Mouse (Mus musculus): Measurements from ENCODE around the gene Atg9a.

The Atg9a gene

DNA sequence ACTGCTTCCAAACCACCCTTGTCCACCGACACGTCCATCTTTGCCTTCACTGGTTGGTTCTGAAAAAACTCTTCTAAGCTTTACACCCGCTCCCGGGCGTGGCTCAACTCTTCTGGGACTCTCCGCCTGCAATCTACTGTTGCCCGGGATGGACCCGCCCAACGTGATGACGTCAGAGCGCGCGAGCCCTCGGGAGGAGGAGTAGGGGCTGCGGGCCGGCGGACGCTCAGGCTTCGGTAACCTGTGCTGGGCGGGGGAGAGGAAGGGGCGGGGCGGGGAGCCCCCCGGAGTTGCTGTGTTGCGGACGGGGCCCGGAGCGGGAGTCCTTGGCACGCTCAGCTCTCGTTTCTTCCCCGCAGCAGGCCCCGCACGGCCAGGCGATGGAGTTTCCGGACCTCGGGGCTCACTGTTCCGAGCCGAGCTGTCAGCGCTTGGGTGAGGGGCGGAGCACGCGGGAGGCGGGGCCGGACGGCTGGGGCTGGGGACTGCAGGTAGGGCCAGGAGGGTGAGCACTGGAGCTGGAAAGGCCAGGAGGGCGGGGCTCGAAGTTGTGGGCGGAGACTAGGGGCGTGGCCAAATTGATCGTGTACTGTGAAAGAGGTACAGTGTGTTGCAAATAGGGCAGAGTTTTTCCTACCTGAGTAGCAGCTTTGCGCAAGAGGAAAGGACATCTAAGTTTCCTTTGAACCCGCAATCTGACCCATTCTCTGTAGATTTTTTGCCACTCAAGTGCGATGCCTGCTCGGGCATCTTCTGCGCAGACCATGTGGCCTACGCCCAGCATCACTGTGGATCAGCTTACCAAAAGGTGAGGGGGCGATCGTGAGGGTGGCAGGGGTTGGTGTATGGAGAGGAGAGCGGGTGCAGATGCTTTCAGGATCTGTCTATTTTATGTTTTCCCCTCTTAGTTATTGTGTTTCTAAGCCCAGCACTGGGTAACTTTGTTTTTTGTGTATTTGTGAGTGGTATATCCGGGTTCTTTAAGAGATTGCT lies 23.2 kb downstream of the Atg9a start, which contains the start of gene Zfand2b:
Zfand2b (plus strand) TSS at position 175 of the 993 bp plus-strand sequence.
- peak; percentile 95 to 99 for DNase-seq (ENCODE audit: low read depth in 2 of 2, low spot score in 2 of 2)

DNA sequence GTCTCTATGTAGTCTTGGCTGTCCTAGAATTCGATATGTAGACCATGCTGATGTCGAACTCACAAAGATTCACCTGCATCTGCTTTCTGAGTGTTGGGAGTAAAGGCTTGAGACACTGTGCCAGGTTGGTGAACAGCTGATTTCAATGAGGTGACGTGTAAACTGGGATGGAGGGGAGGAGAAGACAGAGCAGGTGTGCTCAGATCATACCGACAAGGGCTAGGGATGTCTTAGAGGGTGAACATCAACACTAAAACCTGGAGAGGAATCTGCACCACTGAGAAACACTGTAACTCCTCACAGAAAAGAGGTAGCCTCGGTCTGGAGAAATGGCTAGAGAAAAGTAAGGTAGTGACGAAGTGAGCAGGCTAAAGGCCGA lies 23.9 kb downstream of the Atg9a start:
- DNase-seq (ENCODE audit: low read depth in 2 of 2, low spot score in 2 of 2) = no peak

DNA sequence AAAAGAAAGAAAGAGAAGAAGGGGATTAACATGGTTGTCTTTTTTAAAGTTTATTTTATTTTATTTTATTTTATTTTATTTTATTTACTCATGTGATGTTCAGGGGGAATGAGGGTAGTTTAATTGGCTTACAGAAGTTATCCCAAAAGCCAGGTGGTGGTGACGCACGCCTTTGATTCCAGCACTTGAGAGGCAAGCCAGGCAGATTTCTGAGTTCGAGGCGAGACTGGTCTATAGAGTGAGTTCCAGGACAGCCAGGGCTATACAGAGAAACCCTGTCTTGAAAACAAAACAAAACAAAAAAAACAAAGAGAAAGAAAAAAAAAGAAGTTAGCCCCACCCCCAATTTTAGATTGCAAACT lies 31.8 kb downstream of the Atg9a start:
- no peak for DNase-seq (ENCODE audit: low read depth in 2 of 2, low spot score in 2 of 2)

DNA sequence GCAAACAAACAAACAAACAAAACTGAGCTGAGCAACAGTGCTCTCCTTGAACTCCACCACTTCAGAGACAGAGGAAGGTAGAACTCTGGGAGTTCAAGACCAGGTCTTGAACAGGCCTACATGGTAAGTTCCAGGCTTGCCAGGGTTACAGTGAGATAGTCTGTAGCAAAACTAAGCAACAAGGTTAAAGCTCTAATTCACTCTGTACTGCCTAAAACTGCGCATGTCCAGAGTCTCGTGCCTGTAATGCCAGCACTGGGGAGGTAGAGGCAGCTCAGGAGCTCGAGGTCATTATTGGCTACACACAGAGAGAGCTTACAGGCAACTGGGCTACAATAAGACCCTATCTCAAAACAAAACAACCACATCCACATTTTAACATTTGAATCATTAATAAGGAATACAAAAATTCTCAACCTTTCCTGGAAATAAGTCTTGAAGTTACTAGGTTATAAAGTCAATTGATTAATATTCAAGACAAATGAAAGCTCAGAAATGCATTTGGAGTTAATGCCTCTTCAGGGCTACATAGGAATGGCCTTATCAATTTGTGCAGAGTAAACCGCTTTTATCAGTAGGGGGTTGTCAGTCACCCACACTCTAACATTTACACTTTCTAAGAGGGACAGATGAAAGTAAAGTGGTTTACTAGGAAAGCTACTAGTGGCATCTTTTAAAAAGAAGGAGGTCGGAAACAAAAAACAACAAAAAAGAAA lies 32.3 kb downstream of the Atg9a start:
- DNase-seq (ENCODE audit: low read depth in 2 of 2, low spot score in 2 of 2) = no peak

DNA sequence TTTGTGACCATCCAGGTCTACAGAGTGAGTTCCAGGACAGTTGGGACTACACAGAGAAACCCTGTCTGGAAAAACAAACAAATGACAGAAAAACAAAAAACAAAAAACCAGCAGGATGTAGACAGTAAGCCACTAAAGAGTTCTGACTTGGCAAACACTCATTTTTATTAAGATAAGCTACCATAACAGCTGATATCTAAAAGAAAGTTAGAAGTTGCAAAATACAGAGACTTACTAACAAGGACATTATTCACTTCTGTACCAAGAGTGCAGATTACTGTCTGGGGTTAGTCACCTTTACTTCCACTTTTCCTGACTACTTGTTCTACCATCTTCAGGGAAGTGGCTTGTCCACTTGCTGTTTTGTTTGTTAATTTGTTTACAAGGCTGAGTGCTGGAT lies 33.0 kb downstream of the Atg9a start:
- DNase-seq (ENCODE audit: low read depth in 2 of 2, low spot score in 2 of 2) = no peak

DNA sequence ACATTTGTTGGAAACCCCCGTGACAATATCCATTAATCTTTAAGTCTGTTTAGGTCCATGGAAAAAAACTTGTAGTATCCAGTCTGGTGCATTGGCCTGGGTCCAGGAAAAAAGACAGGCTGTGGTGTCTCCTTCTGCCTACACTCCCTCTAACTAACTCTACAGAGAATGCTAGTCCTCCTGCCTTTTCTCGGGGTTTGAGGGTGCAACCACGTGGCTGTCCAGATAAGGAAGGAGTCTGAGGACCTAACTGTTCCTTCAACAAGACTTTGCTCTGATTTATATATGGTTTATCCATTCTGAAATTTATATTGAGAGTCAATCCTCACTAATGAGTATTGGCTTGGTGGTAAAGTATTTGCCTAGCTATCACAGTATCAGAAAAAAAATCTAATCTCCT lies 36.2 kb downstream of the Atg9a start:
- DNase-seq (ENCODE audit: low read depth in 2 of 2, low spot score in 2 of 2) = no peak

DNA sequence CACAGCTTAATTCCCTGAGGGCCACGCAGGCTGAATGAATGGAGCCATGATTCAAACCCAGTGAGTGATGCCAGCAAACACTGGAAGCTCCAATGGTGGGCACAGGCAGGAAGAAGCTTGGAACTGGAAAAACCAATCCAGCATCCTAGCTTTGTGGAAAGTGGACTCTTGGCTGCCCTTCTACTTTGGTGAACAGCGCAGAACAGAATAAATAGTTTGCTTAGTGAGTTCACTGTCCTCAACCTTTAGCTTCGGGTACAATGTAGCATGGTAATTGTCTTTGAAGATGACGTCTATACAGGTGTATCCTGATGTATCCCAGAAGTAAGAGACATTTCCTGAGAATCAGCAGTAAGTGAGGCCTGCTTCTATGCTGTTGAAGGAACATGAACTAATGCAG lies 43.3 kb downstream of the Atg9a start:
- DNase-seq (ENCODE audit: low read depth in 2 of 2, low spot score in 2 of 2) = no peak

DNA sequence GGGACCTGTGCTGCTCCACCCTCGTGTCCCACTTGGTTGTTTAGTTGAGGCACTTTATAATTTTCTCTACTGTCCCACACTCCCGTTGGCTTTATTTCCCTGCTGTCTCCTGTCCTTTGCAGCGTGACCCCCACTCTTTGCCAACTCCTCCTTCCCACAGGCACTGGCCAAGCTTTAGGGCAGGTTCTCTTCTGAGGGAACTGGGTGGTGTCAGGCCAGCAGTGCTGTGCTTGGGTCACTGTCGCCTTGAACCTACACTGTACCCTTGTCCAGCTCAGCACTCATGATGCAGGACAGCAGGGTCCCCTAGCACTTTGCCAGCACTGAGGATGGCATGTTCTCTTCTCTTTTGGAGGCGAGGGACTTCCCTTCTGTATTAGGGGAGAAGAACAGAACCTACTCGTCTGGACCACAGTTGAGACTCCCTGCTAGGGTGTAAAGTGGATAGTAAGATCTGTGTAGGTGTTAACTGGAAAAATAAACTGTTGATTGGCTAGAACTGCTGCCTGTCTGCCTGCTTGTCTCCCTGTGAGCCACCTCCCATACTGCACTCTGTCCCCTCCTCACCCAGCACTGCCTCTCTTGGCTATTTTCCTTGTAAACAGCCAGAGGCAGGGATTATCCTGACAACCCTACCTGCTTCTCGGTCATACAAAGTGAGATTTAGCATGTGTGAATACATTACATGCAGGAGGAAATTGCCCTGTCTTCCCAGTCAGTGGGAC lies 44.4 kb downstream of the Atg9a start:
- DNase-seq (ENCODE audit: low read depth in 2 of 2, low spot score in 2 of 2) = no peak

DNA sequence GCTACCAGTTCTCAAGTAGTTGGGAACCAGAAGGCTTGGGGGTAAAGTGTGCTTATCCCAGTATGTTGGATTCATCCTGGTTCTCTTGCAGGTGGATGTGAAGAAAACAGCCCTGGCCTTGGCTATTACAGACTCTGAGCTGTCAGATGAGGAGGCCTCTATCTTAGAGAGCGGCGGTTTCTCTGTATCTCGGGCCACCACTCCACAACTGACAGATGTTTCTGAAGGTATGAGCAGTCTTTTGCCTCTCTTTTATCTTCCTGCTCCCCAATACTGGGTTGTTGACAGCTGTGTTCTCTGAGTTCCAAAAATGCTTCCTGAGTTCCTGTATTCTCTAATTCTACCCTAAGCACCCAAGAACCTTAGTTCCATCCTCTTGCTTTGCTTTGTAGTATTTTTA lies 46.4 kb downstream of the Atg9a start:
- no peak for DNase-seq (ENCODE audit: low read depth in 2 of 2, low spot score in 2 of 2)

DNA sequence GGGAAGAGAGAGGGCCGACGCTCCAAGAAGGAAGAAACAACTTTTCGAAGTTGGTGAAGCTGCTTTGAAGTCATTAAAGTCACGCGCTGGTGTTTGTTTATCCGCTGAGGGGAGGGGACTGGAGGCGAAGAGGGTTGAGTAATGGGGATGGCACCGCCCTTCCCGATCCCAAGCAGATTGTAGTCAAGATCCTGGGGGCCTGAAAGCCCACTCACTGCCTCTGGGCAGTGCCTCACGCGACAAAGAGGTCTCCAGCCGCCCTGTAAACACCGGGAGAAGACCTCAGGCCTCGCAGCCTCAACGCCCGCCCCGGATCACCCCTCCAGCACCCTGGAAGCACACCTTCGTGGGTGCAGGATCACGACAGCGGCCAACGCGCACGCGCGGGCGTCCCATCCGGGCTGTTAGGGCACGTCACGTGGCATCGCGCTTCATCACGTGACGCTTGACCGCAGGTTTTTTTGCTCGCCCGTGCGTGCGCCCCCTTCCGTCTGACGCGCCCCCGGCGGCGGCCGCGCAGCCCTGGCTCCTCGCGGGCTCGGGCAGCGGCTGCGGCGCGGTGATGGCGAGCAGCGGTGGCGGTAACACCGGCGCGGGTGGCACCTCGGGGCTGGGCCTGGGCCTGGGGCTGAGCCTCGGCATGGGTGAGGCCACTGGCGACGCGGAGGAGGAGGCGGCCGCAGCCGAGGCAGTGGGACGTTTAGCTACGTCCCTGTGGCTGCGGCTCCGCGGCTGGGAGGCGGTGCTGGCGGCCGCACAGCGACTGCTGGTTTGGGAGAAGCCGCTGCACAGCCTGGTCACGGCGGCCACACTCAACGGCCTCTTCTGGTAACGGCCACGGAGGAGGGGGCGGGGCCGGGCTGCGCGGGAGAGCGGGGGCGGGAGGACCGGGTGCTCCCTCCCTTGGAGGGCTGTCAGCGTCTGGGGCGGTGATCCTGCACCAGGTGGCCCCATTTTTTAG lies 49.4 kb downstream of the Atg9a start, which contains the start of the genes Cnppd1 and Retreg2:
Cnppd1 (minus strand) TSS at position 411 of the 961 bp plus-strand sequence.
Retreg2 (plus strand) TSS at position 478 of the 961 bp plus-strand sequence.
- DNase-seq (ENCODE audit: low read depth in 2 of 2, low spot score in 2 of 2) = peak; percentile 95 to 97

DNA sequence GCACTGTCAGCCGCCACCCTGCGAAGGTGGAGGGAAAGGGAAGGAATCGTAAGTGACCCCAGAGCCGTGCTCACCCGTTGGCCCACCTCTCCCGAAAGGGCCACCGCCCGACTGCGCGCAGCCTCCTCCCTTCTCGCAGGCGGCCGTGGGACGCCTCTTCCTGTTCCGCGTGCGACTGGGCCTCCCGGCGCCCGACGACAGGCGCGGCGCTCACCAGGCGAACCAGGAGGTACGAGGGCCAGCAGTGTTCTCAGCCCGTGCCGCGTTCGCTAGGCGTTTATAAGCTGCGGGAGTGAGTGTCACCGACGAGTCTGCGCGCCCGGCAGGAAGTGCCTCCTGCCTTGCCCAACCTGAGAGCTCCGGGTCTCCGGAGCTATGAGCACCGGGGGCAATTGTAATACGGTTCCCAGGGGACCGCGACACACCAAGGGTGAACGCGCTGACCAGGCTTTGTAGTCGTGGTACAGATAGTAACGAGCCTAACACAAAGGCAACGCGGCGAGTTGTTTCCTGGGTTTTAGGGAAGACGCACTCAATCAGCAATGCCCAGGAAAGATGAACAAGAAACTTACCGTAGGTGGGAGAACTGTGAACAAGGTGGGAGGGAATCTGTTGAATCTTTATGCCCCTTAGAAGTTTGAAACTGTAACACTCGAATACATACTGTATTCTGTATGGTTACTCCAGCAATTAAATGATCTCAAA lies 50.4 kb downstream of the Atg9a start:
- peak; percentile 60 to 71 for DNase-seq (ENCODE audit: low read depth in 2 of 2, low spot score in 2 of 2)

DNA sequence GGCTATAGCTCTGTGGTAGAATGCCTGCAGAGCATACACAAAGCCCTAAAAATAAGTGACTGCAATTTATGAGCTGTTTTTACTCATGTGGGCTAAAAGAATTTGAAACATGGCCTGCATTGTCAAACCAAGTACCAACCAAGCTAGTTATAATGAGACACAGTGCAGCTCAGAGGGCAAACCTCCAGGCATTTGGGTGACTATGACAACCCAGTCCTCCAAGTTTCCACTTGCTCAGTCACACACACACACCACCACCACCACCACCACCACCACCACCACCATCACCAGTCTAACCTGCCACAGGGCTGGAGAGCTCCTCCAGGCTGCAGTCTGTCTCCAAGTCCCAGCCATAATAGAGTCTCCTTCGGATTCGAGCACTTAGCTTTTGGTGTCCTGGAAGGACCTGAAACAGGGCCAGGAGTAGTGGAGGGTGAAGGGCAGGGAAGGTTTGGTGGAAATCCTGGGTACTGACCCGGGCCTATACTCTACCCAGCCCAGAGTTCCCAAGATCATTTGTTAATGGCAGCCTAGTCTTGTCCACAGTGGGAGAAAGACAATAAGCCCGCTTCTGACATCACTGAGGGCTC lies 51.3 kb downstream of the Atg9a start:
- DNase-seq (ENCODE audit: low read depth in 2 of 2, low spot score in 2 of 2) = no peak

DNA sequence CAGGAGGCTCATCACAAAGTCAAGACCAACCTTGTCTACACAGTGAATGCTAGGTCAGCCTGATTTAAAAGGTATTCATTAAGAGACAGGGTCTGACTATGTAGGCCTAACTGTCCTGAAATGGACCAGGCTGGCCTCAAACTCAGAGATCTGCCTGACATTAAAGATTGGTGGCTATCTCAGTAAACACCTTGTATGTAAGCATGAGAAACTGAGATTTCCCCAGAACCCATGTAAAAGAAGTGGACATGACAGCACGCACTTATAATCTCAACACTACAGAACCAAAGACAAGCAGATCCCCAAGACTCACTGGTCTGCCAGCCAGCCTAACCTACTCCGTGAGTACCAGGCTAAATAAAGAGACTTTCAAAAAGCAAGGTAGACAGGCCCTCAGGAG lies 53.5 kb downstream of the Atg9a start:
- no peak for DNase-seq (ENCODE audit: low read depth in 2 of 2, low spot score in 2 of 2)

DNA sequence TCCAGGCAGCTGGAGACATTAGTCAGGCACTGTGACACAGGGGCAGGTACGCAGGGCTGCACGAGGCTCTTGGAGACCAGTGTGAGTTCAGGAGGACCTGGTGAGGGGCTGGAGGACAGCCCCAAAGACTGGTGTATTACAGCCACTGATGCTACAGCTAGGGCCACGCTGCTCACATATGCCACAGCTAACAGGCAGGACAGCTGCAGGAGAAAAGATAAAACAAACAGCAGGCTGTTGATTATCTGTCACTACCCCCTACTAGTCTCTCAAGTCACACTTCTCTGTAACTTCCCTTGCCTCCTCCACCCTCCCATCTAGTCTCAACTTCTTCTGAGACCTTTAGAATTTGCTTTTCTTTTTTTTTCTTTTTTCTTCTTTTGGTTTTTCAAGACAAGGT lies 55.3 kb downstream of the Atg9a start:
- no peak for DNase-seq (ENCODE audit: low read depth in 2 of 2, low spot score in 2 of 2)

DNA sequence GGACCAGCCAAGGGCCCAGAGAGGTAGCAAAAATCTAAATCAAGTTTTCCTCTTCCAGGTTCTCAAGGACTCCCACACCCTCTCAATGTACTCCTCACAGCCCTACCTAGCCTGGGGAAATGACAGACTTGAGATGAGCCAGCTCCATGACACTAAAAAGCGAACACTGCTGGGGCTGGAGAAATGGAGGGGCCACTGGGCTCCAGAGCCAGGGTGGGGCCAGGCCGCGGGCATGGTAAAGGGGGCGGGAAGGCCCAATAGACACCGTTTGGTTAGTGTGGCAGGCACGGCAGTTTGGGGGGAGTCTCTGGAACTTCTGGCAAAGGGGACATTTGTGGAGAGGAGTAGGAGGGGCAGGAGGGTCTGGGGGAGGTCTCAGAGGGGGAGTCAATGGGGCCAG lies 55.7 kb downstream of the Atg9a start:
- DNase-seq (ENCODE audit: low read depth in 2 of 2, low spot score in 2 of 2) = no peak

DNA sequence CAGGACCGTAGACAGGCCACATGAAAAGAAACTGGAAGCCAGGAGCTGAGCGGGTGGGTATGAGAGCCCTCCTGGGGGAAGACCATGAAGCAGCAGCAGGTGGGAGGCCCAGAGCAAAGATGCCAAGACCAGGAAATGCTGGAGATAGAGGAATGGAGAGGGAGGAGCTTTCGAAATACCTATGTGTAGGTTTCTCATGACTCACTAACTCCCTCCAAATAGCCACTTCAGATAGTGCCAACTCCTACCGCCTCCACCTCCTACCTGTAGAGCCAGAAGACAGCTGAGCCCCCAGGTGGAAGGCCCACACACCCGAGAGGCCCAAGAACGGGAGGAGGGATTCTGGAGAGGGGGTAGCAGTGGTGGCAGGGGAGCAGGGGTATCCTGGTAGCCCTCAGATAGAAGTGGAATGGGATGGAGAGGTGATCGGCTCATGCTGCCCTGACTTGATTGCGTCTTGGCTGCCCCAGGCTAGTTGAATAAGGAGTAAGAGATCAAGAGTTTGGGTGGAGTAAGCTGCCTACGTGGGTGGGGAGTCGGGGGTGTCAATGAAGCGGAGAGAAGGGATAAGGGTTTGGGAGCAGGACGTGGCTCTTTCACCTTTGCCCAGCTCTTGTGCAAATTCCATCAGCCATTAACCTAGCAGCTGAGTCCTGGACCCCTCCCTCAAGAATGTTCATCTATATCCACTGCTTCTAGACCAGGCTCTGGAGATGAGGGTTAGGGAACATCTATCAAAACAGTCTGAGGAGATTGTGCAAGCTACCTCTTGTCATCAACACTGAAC lies 58.4 kb downstream of the Atg9a start, which contains the start of gene Slc23a3:
Slc23a3 (minus strand) TSS at position 470 of the 787 bp plus-strand sequence.
- DNase-seq (ENCODE audit: low read depth in 2 of 2, low spot score in 2 of 2) = no peak

All from CD8-positive naive resting alpha-beta T cell, adult 2 months (primary cell).